Mouse (Mus musculus): ENCODE measurements around the gene Adcy5.

DNA sequence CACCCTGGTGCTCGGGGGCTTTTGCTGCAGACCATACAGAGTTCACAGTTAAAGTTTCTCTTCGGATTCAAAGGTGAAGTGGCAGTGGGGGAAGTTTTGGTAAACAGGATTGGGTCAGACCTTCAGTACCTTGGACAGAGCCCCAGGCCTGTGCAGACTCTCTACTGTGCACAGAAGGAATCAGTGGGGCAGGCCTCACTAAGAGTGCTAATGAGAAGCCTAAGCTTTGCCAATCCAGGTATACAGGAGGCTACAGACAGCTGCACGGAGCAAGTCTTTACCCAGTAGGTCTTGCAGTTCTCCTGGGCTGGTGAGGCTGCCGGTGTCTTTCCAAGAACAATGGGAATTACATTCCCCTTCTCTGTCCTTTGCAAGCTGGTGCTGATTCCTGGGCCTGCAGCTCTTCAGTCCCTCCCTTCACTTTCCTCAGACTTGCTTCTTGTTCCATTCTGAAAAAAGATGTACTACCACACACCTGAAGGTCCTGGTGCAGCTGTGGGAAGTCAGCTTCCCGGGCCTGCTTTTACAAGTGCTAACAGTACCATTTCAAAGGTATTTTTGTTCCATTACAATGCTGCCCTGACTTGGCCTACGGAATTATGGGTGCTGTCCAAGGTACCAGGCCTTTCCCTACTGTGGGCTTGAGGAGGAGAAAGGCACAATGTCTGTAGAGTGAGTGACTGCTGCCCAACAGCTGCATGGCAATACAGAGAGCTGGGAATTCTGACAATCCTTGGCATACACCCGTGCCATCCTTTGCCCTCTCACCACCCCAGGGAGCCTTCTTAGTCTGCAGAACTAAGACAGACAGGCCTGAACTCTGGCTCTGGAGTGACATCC is 148.0 kb downstream of the Adcy5 start:
- TF ChIP-seq CTCF (IDR thresholded peaks at IDR 0.05; ENCODE audit: low read depth) (no peak), EP300 (IDR thresholded peaks at IDR 0.05; ENCODE audit: low read depth) (no peak)
